Mouse (Mus musculus) limb, embryonic 11.5 days (tissue): ENCODE results near the gene Xylt2. TPM values are rescaled to one million over a fixed set of nuclear protein-coding genes. Genes with fewer than 3 reads are reported as not detected.

Source experiments
- ATAC-seq: fragments of 200-750 bp; cut with Nextera tagmentation; 2 replicates; pipeline ENCODE4 v1.8.0; 2017; ENCODE audit warnings: low read depth; ENCODE audit not compliant: insufficient number of reproducible peaks, low FRiP score, low TSS enrichment
- DNase-seq: peaks from one replicate; pipeline ENCODE4 v3.0.0-alpha.2; 2015; ENCODE audit warnings: low spot score
- H3K27ac ChIP-seq: fragments of 300-500 bp; sonication (generic); replicated peaks from 2 replicates; pipeline ENCODE4 v1.5.1; 2014; ENCODE audit warnings: low read depth, mild to moderate bottlenecking, low read length
- H3K27me3 ChIP-seq: fragments of 300-500 bp; sonication (generic); 2 replicates; pipeline ENCODE4 v1.6.1; 2014; ENCODE audit warnings: mild to moderate bottlenecking, low read length, mixed read lengths; ENCODE audit not compliant: control insufficient read depth, insufficient read depth
- H3K36me3 ChIP-seq: fragments of 300-500 bp; sonication (generic); 2 replicates; pipeline ENCODE4 v1.6.1; 2014; ENCODE audit warnings: mild to moderate bottlenecking, low read length, moderate library complexity, mixed read lengths; ENCODE audit not compliant: control insufficient read depth, insufficient read depth
- H3K4me1 ChIP-seq: fragments of 300-500 bp; sonication (generic); 2 replicates; pipeline ENCODE4 v1.6.1; 2014; ENCODE audit warnings: low read length, mixed read lengths; ENCODE audit not compliant: control insufficient read depth, insufficient read depth
- H3K4me2 ChIP-seq: fragments of 300-500 bp; sonication (generic); 2 replicates; pipeline ENCODE4 v1.6.1; 2014; ENCODE audit warnings: low read depth, mild to moderate bottlenecking, moderate library complexity; ENCODE audit not compliant: severe bottlenecking
- H3K4me3 ChIP-seq: fragments of 300-500 bp; sonication (generic); 2 replicates; pipeline ENCODE4 v1.5.1; 2014; ENCODE audit warnings: low read depth, low read length
- H3K9ac ChIP-seq: fragments of 300-500 bp; sonication (generic); 2 replicates; pipeline ENCODE4 v1.6.1; 2014; ENCODE audit warnings: mild to moderate bottlenecking, low read length
- H3K9me3 ChIP-seq: fragments of 300-500 bp; sonication (generic); 2 replicates; pipeline ENCODE4 v1.6.1; 2016; ENCODE audit warnings: low read length; ENCODE audit not compliant: control insufficient read depth
- WGBS: fragments of 180-500 bp; shearing (Covaris S2); extraction: QIAGEN DNeasy Blood & Tissue Kit; methylation state at CpG from one replicate; pipeline ENCODE4 v1.1.7; 2014; 5-methylcytosine and 5-hydroxymethylcytosine counted together
- polyA plus RNA-seq: library from polyadenylated mRNA; unstranded; fragments of >200 nt; fragmentation: Nextera tagmentation; extraction: Ambion mirVana; gene quantifications from 2 replicates; pipeline ENCODE4 v1.2.1, GENCODE M21; 2014

Xylt2 gene
- polyA plus RNA-seq, 1 experiment from 2014 or later, result 16.2 TPM

GRCm38 (mm10) chr11:94615494-94615893, 61.8 kb downstream of the Xylt2 start:
- Histone ChIP-seq H3K9me3 (no peaks in the 10 kb centered on the region), H3K27ac (no peak overlapping the region), H3K9ac (no peak overlapping the region), H3K4me3 (no peak overlapping the region), H3K4me2 (no peak overlapping the region), H3K27me3 (no peaks in the 10 kb centered on the region), H3K36me3 (no peaks in the 10 kb centered on the region), H3K4me1 (no peaks in the 10 kb centered on the region)
- 37% methylated on average over 4 of the region's 4 CpGs for WGBS
- ATAC-seq, result no peak
- DNase-seq, result no peak

GRCm38 (mm10) chr11:94614603-94615002, 62.7 kb downstream of the Xylt2 start:
- Histone ChIP-seq H3K4me1 (no peaks in the 10 kb centered on the region), H3K9ac (no peak overlapping the region), H3K9me3 (no peaks in the 10 kb centered on the region), H3K4me2 (no peak overlapping the region), H3K4me3 (no peak overlapping the region), H3K27ac (no peak overlapping the region), H3K36me3 (no peaks in the 10 kb centered on the region), H3K27me3 (no peaks in the 10 kb centered on the region)
- WGBS, result 81% methylated on average over 4 of the region's 4 CpGs
- no peak for DNase-seq
- ATAC-seq, result no peak

Other genes starting within 250 kb of the Xylt2 start
- gene Cacna1g, start 203.3 kb downstream of the Xylt2 start, polyA plus RNA-seq, result 21.0 and 24.3 TPM in 2 replicates
- not detected in 2 replicates for gene Spata20, start 191.3 kb downstream of the Xylt2 start, polyA plus RNA-seq
- 2.8 and 3.1 TPM in 2 replicates for gene Epn3, start 177.5 kb downstream of the Xylt2 start, polyA plus RNA-seq
- 4.2 and 4.9 TPM in 2 replicates for gene Mycbpap, start 155.8 kb downstream of the Xylt2 start, polyA plus RNA-seq
- 3.1 and 4.1 TPM in 2 replicates for gene Rsad1, start 128.3 kb downstream of the Xylt2 start, polyA plus RNA-seq
- gene Chad, start 112.5 kb downstream of the Xylt2 start, polyA plus RNA-seq, result 0.53 and 0.55 TPM in 2 replicates
- 8.6 and 10.6 TPM in 2 replicates for gene Acsf2, start 75.6 kb downstream of the Xylt2 start, polyA plus RNA-seq
- gene Lrrc59, start 47.7 kb downstream of the Xylt2 start, polyA plus RNA-seq, result 191 and 206 TPM in 2 replicates
- gene Mrpl27, start 23.7 kb downstream of the Xylt2 start, polyA plus RNA-seq, result 133 and 141 TPM in 2 replicates
- gene Eme1, start 23.6 kb downstream of the Xylt2 start, polyA plus RNA-seq, result 52.6 and 55.9 TPM in 2 replicates
- gene Gm11541, start 27.0 kb upstream of the Xylt2 start, polyA plus RNA-seq, result 0.25 TPM in 1 of 2 replicates, not detected in the other
- gene Cdc34b, start 64.3 kb upstream of the Xylt2 start, polyA plus RNA-seq, result not detected in 2 replicates
- gene Tmem92, start 105.2 kb upstream of the Xylt2 start, polyA plus RNA-seq, result not detected in 2 replicates